Mouse (Mus musculus) hindbrain, embryonic 15.5 days (tissue): ENCODE results near the gene Kcmf1. TPM values are rescaled to one million over a fixed set of nuclear protein-coding genes. Genes with fewer than 3 reads are reported as not detected.
"Not testable (repeated sequence)": the region's sequence is repeated elsewhere in the genome, so short reads cannot be mapped to it uniquely, and the experiment has no call there.

Experiments
- ATAC-seq: fragments of 200-750 bp; cut with Nextera tagmentation; 2 replicates; pipeline ENCODE4 v1.8.0; 2017; ENCODE audit warnings: low read depth, moderate number of reproducible peaks, moderate TSS enrichment; ENCODE audit not compliant: low FRiP score
- H3K27ac ChIP-seq: fragments of 300-500 bp; sonication (generic); replicated peaks from 2 replicates; pipeline ENCODE4 v1.5.1; 2015; ENCODE audit warnings: mild to moderate bottlenecking, inconsistent platforms
- H3K27me3 ChIP-seq: fragments of 300-500 bp; sonication (generic); 2 replicates; pipeline ENCODE4 v1.6.1; 2015; ENCODE audit warnings: control low read depth, inconsistent platforms
- H3K36me3 ChIP-seq: fragments of 300-500 bp; sonication (generic); 2 replicates; pipeline ENCODE4 v1.6.1; 2015; ENCODE audit warnings: control low read depth, inconsistent platforms
- H3K4me1 ChIP-seq: fragments of 300-500 bp; sonication (generic); replicated peaks from 2 replicates; pipeline ENCODE4 v1.6.1; 2015; ENCODE audit warnings: control low read depth, inconsistent platforms
- H3K4me2 ChIP-seq: fragments of 300-500 bp; sonication (generic); 2 replicates; pipeline ENCODE4 v1.6.1; 2015; ENCODE audit warnings: moderate library complexity, mild to moderate bottlenecking, inconsistent platforms
- H3K4me3 ChIP-seq: fragments of 300-500 bp; sonication (generic); 2 replicates; pipeline ENCODE4 v1.5.1; 2015; ENCODE audit warnings: mild to moderate bottlenecking, inconsistent platforms
- H3K9ac ChIP-seq: fragments of 300-500 bp; sonication (generic); 2 replicates; pipeline ENCODE4 v1.6.1; 2015; ENCODE audit warnings: inconsistent platforms
- H3K9me3 ChIP-seq: fragments of 300-500 bp; sonication (generic); 2 replicates; pipeline ENCODE4 v1.6.1; 2016; ENCODE audit warnings: control low read depth, inconsistent platforms
- WGBS: fragments of 180-500 bp; shearing (Covaris S2); methylation state at CpG from one replicate; pipeline ENCODE4 v1.1.7; 2015; 5-methylcytosine and 5-hydroxymethylcytosine counted together
- polyA plus RNA-seq: library from polyadenylated mRNA; unstranded; fragments of >200 nt; fragmentation: Nextera tagmentation; extraction: Ambion mirVana; gene quantifications from 2 replicates; pipeline ENCODE4 v1.2.1, GENCODE M21; 2015

Kcmf1 gene
- polyA plus RNA-seq, 1 experiment from 2014 or later, result 46.2 TPM

- H3K27ac ChIP-seq, result no peak overlapping the region
- H3K9ac ChIP-seq, result no peak overlapping the region
- no peak overlapping the region for H3K4me3 ChIP-seq
- peak; percentile 6; the same call in 1 of the 2 replicates for ATAC-seq
- H3K36me3 ChIP-seq, result no peaks in the 10 kb centered on the region
- H3K4me1 ChIP-seq, result peaks cover 21% of the 10 kb centered on the region
- WGBS, result 52% methylated on average over 8 of the region's 8 CpGs
- H3K9me3 ChIP-seq, result no peaks in the 10 kb centered on the region
- no peak overlapping the region for H3K4me2 ChIP-seq
- no peaks in the 10 kb centered on the region for H3K27me3 ChIP-seq
These were observed 30.2 kb downstream of the Kcmf1 start for GRCm38 (mm10) chr6:72869601-72870000.

- no peak for ATAC-seq
- H3K9me3 ChIP-seq, result no peaks in the 10 kb centered on the region
- H3K36me3 ChIP-seq, result no peaks in the 10 kb centered on the region
- H3K4me2 ChIP-seq, result no peak overlapping the region
- no peaks in the 10 kb centered on the region for H3K27me3 ChIP-seq
- H3K9ac ChIP-seq, result no peak overlapping the region
- peaks cover 21% of the 10 kb centered on the region for H3K4me1 ChIP-seq
- WGBS, result 84% methylated on average over 5 of the region's 5 CpGs
- H3K4me3 ChIP-seq, result no peak overlapping the region
- no peak overlapping the region for H3K27ac ChIP-seq
These were observed 31.1 kb downstream of the Kcmf1 start for GRCm38 (mm10) chr6:72868688-72869087.

- no peak overlapping the region for H3K27ac ChIP-seq
- ATAC-seq, result no peak
- no peaks in the 10 kb centered on the region for H3K36me3 ChIP-seq
- H3K9me3 ChIP-seq, result no peaks in the 10 kb centered on the region
- H3K4me3 ChIP-seq, result no peak overlapping the region
- no peak overlapping the region for H3K4me2 ChIP-seq
- peaks cover 21% of the 10 kb centered on the region for H3K4me1 ChIP-seq
- 93% methylated on average over 1 of the region's 1 CpGs for WGBS
- H3K9ac ChIP-seq, result no peak overlapping the region
- H3K27me3 ChIP-seq, result no peaks in the 10 kb centered on the region
These were observed 32.0 kb downstream of the Kcmf1 start for GRCm38 (mm10) chr6:72867746-72868145.

- H3K27me3 ChIP-seq, result no peaks in the 10 kb centered on the region
- no peak for ATAC-seq
- no peak overlapping the region for H3K4me3 ChIP-seq
- peaks cover 16% of the 10 kb centered on the region for H3K4me1 ChIP-seq
- no peak overlapping the region for H3K27ac ChIP-seq
- WGBS, result 73% methylated on average over 2 of the region's 2 CpGs
- no peak overlapping the region for H3K4me2 ChIP-seq
- H3K9ac ChIP-seq, result no peak overlapping the region
- H3K36me3 ChIP-seq, result no peaks in the 10 kb centered on the region
- H3K9me3 ChIP-seq, result no peaks in the 10 kb centered on the region
These were observed 33.5 kb downstream of the Kcmf1 start for GRCm38 (mm10) chr6:72866232-72866631.

- WGBS, result 96% methylated on average over 5 of the region's 5 CpGs
- H3K4me3 ChIP-seq, H3K4me1 ChIP-seq, H3K27me3 ChIP-seq, H3K4me2 ChIP-seq, H3K9ac ChIP-seq, H3K9me3 ChIP-seq, ATAC-seq, H3K27ac ChIP-seq: not testable (repeated sequence)
- H3K36me3 ChIP-seq, result peaks cover 10% of the 10 kb centered on the region; the same call in 1 of the 2 replicates
These were observed 37.1 kb downstream of the Kcmf1 start for GRCm38 (mm10) chr6:72862686-72863085.

GRCm38 (mm10) chr6:72854256-72854655 is 45.5 kb downstream of the Kcmf1 start:
- Histone ChIP-seq H3K27ac (no peak overlapping the region), H3K9me3 (no peaks in the 10 kb centered on the region), H3K4me1 (no peaks in the 10 kb centered on the region), H3K27me3 (no peaks in the 10 kb centered on the region), H3K4me2 (no peak overlapping the region), H3K36me3 (peaks cover 44% of the 10 kb centered on the region), H3K9ac (no peak overlapping the region), H3K4me3 (no peak overlapping the region)
- no peak for ATAC-seq
- 91% methylated on average over 5 of the region's 5 CpGs for WGBS

GRCm38 (mm10) chr6:72852180-72852579 is 47.6 kb downstream of the Kcmf1 start:
- Histone ChIP-seq H3K36me3 (peaks cover 47% of the 10 kb centered on the region), H3K27ac (no peak overlapping the region), H3K9me3 (no peaks in the 10 kb centered on the region), H3K4me2 (no peak overlapping the region), H3K4me1 (no peaks in the 10 kb centered on the region), H3K9ac (no peak overlapping the region), H3K27me3 (no peaks in the 10 kb centered on the region), H3K4me3 (no peak overlapping the region)
- no peak for ATAC-seq
- WGBS, result 91% methylated on average over 4 of the region's 4 CpGs

GRCm38 (mm10) chr6:72851633-72852032 is 48.1 kb downstream of the Kcmf1 start:
- 78% methylated on average over 5 of the region's 5 CpGs for WGBS
- Histone ChIP-seq H3K27ac (no peak overlapping the region), H3K4me1 (no peaks in the 10 kb centered on the region), H3K27me3 (no peaks in the 10 kb centered on the region), H3K4me2 (no peak overlapping the region), H3K9ac (no peak overlapping the region), H3K36me3 (peaks cover 47% of the 10 kb centered on the region), H3K4me3 (no peak overlapping the region), H3K9me3 (no peaks in the 10 kb centered on the region)
- no peak for ATAC-seq

GRCm38 (mm10) chr6:72841986-72842502 is 57.7 kb downstream of the Kcmf1 start:
- WGBS, result 89% methylated on average over 7 of the region's 7 CpGs
- H3K4me1 ChIP-seq, result no peaks in the 10 kb centered on the region
- H3K27ac ChIP-seq, result no peak overlapping the region
- no peak overlapping the region for H3K9ac ChIP-seq
- no peak overlapping the region for H3K4me2 ChIP-seq
- H3K9me3 ChIP-seq, result no peaks in the 10 kb centered on the region
- H3K27me3 ChIP-seq, result no peaks in the 10 kb centered on the region
- H3K4me3 ChIP-seq, result no peak overlapping the region
- peaks cover 59% of the 10 kb centered on the region for H3K36me3 ChIP-seq
- no peak for ATAC-seq

GRCm38 (mm10) chr6:72840867-72841780 is 58.7 kb downstream of the Kcmf1 start:
- 92% methylated on average over 13 of the region's 13 CpGs for WGBS
- Histone ChIP-seq H3K27me3 (no peaks in the 10 kb centered on the region), H3K4me2 (no peak overlapping the region), H3K9ac (no peak overlapping the region), H3K9me3 (no peaks in the 10 kb centered on the region), H3K4me3 (no peak overlapping the region), H3K36me3 (peaks cover 50% of the 10 kb centered on the region), H3K4me1 (no peaks in the 10 kb centered on the region), H3K27ac (no peak overlapping the region)
- no peak for ATAC-seq

- peaks cover 21% of the 10 kb centered on the region for H3K36me3 ChIP-seq
- no peak overlapping the region for H3K4me3 ChIP-seq
- ATAC-seq, result no peak
- no peaks in the 10 kb centered on the region for H3K27me3 ChIP-seq
- no peaks in the 10 kb centered on the region for H3K4me1 ChIP-seq
- H3K9ac ChIP-seq, result no peak overlapping the region
- no peak overlapping the region for H3K27ac ChIP-seq
- 87% methylated on average over 4 of the region's 4 CpGs for WGBS
- H3K4me2 ChIP-seq, result no peak overlapping the region
- no peaks in the 10 kb centered on the region for H3K9me3 ChIP-seq
These were observed 62.0 kb downstream of the Kcmf1 start for GRCm38 (mm10) chr6:72837756-72838155.

GRCm38 (mm10) chr6:72834518-72834917 is 65.3 kb downstream of the Kcmf1 start:
- H3K4me2 ChIP-seq, result no peak overlapping the region
- ATAC-seq, result no peak
- H3K4me1 ChIP-seq, result no peaks in the 10 kb centered on the region
- H3K27ac ChIP-seq, result no peak overlapping the region
- H3K36me3 ChIP-seq, result peaks cover 1% of the 10 kb centered on the region; the same call in 1 of the 2 replicates
- H3K9ac ChIP-seq, result no peak overlapping the region
- H3K9me3 ChIP-seq, result no peaks in the 10 kb centered on the region
- H3K4me3 ChIP-seq, result no peak overlapping the region
- no peaks in the 10 kb centered on the region for H3K27me3 ChIP-seq
- WGBS, result 68% methylated on average over 4 of the region's 4 CpGs
